Mouse (Mus musculus): ENCODE measurements at regions not wholly inside any gene's neighbourhood (a gene's known extent, or its start where the extent isn't known, plus 50 kb on each side); places are given as distances from the start of the nearest gene placed in this dataset.

GRCm38 (mm10) chr3:121600841-121601240, 68.6 kb upstream of the Slc44a3 start:
- Histone ChIP-seq H3K4me2 (no peak overlapping the region), H3K36me3 (no peaks in the 10 kb centered on the region), H3K27ac (no peak overlapping the region), H3K4me1 (replicated peaks) (no peaks in the 10 kb centered on the region), H3K9ac (no peak overlapping the region), H3K9me3 (replicated peaks) (no peaks in the 10 kb centered on the region), H3K4me3 (replicated peaks) (no peak overlapping the region), H3K27me3 (no peaks in the 10 kb centered on the region)
- 49% methylated on average over 10 of the region's 10 CpGs for WGBS (ENCODE audit: insufficient replicate concordance)
- ATAC-seq (ENCODE audit: low read depth) (no peak), DNase-seq (no peak)

GRCm38 (mm10) chr3:121600388-121600787, 68.2 kb upstream of the Slc44a3 start:
- no peak overlapping the region for H3K9ac ChIP-seq
- H3K4me3 ChIP-seq (replicated peaks), result no peak overlapping the region
- WGBS (ENCODE audit: insufficient replicate concordance), result 74% methylated on average over 4 of the region's 4 CpGs
- no peak for ATAC-seq (ENCODE audit: low read depth)
- H3K4me2 ChIP-seq, result no peak overlapping the region
- no peaks in the 10 kb centered on the region for H3K36me3 ChIP-seq
- H3K27ac ChIP-seq, result no peak overlapping the region
- no peak for DNase-seq
- H3K9me3 ChIP-seq (replicated peaks), result no peaks in the 10 kb centered on the region
- no peaks in the 10 kb centered on the region for H3K4me1 ChIP-seq (replicated peaks)
- H3K27me3 ChIP-seq, result no peaks in the 10 kb centered on the region

GRCm38 (mm10) chr3:121597988-121598387, 65.8 kb upstream of the Slc44a3 start:
- DNase-seq (no peak), ATAC-seq (ENCODE audit: low read depth) (no peak)
- Histone ChIP-seq H3K4me1 (replicated peaks) (0 out of 2 replicates have a peak, but pooled peaks cover 5% of the 10 kb centered on the region), H3K4me3 (replicated peaks) (no peak overlapping the region), H3K9ac (no peak overlapping the region), H3K4me2 (no peak overlapping the region), H3K27ac (no peak overlapping the region), H3K9me3 (replicated peaks) (no peaks in the 10 kb centered on the region), H3K27me3 (no peaks in the 10 kb centered on the region), H3K36me3 (no peaks in the 10 kb centered on the region)
- WGBS (ENCODE audit: insufficient replicate concordance), result 76% methylated on average over 4 of the region's 4 CpGs

- H3K9me3 ChIP-seq (replicated peaks), result no peaks in the 10 kb centered on the region
Observed at GRCm38 (mm10) chr3:121597203-121597602, 65.0 kb upstream of the Slc44a3 start.

GRCm38 (mm10) chr3:121594580-121594979, 62.4 kb upstream of the Slc44a3 start:
- Histone ChIP-seq H3K4me2 (no peak overlapping the region), H3K9ac (no peak overlapping the region), H3K27ac (no peak overlapping the region), H3K36me3 (no peaks in the 10 kb centered on the region), H3K27me3 (no peaks in the 10 kb centered on the region), H3K4me1 (replicated peaks) (0 out of 2 replicates have a peak, but pooled peaks cover 5% of the 10 kb centered on the region), H3K9me3 (replicated peaks) (no peaks in the 10 kb centered on the region), H3K4me3 (replicated peaks) (no peak overlapping the region)
- ATAC-seq (ENCODE audit: low read depth) (no peak), DNase-seq (no peak)
- WGBS (ENCODE audit: insufficient replicate concordance), result 44% methylated on average over 4 of the region's 4 CpGs

More at GRCm38 (mm10) chr3:121597203-121597602, 65.0 kb upstream of the Slc44a3 start:
- 47% methylated on average over 5 of the region's 5 CpGs for WGBS (ENCODE audit: insufficient replicate concordance)
- ATAC-seq (ENCODE audit: low read depth), result 0 out of 2 replicates have a peak, but pooled peaks have one; percentile 29
- H3K27ac ChIP-seq, result no peak overlapping the region
- no peak overlapping the region for H3K9ac ChIP-seq
- no peaks in the 10 kb centered on the region for H3K27me3 ChIP-seq
- DNase-seq, result no peak
- no peaks in the 10 kb centered on the region for H3K36me3 ChIP-seq
- H3K4me2 ChIP-seq, result no peak overlapping the region
- 0 out of 2 replicates have a peak, but pooled peaks cover 5% of the 10 kb centered on the region for H3K4me1 ChIP-seq (replicated peaks)
- H3K4me3 ChIP-seq (replicated peaks), result no peak overlapping the region

GRCm38 (mm10) chr3:121593598-121594117, 61.5 kb upstream of the Slc44a3 start:
- H3K9me3 ChIP-seq (replicated peaks), result no peaks in the 10 kb centered on the region
- ATAC-seq (ENCODE audit: low read depth) (no peak), DNase-seq (no peak)
- WGBS (ENCODE audit: insufficient replicate concordance), result 43% methylated on average over 8 of the region's 8 CpGs
- no peaks in the 10 kb centered on the region for H3K36me3 ChIP-seq
- no peak overlapping the region for H3K9ac ChIP-seq
- no peak overlapping the region for H3K4me2 ChIP-seq
- H3K27me3 ChIP-seq, result no peaks in the 10 kb centered on the region
- H3K4me3 ChIP-seq (replicated peaks), result no peak overlapping the region
- 0 out of 2 replicates have a peak, but pooled peaks cover 5% of the 10 kb centered on the region for H3K4me1 ChIP-seq (replicated peaks)
- no peak overlapping the region for H3K27ac ChIP-seq

GRCm38 (mm10) chr3:121593143-121593542, 60.9 kb upstream of the Slc44a3 start:
- Histone ChIP-seq H3K27me3 (no peaks in the 10 kb centered on the region), H3K4me2 (no peak overlapping the region), H3K36me3 (no peaks in the 10 kb centered on the region), H3K4me1 (replicated peaks) (0 out of 2 replicates have a peak, but pooled peaks cover 5% of the 10 kb centered on the region), H3K9ac (no peak overlapping the region), H3K9me3 (replicated peaks) (no peaks in the 10 kb centered on the region), H3K27ac (no peak overlapping the region), H3K4me3 (replicated peaks) (no peak overlapping the region)
- WGBS (ENCODE audit: insufficient replicate concordance), result 17% methylated on average over 4 of the region's 4 CpGs
- no peak for DNase-seq
- no peak for ATAC-seq (ENCODE audit: low read depth)

- Histone ChIP-seq H3K4me1 (replicated peaks) (0 out of 2 replicates have a peak, but pooled peaks cover under 1% of the 10 kb centered on the region), H3K27ac (no peak overlapping the region), H3K36me3 (no peaks in the 10 kb centered on the region), H3K9ac (no peak overlapping the region), H3K9me3 (replicated peaks) (no peaks in the 10 kb centered on the region), H3K27me3 (no peaks in the 10 kb centered on the region), H3K4me3 (replicated peaks) (no peak overlapping the region), H3K4me2 (no peak overlapping the region)
- DNase-seq (no peak), ATAC-seq (ENCODE audit: low read depth) (no peak)
- 78% methylated on average over 9 of the region's 9 CpGs for WGBS (ENCODE audit: insufficient replicate concordance)
Observed at GRCm38 (mm10) chr3:121589494-121589885, 57.3 kb upstream of the Slc44a3 start.

GRCm38 (mm10) chr3:121588737-121589493, 56.7 kb upstream of the Slc44a3 start:
- no peak for ATAC-seq (ENCODE audit: low read depth)
- DNase-seq, result no peak
- no peak overlapping the region for H3K4me3 ChIP-seq (replicated peaks)
- H3K27me3 ChIP-seq, result no peaks in the 10 kb centered on the region
- H3K9me3 ChIP-seq (replicated peaks), result no peaks in the 10 kb centered on the region
- no peak overlapping the region for H3K4me2 ChIP-seq
- H3K4me1 ChIP-seq (replicated peaks), result no peaks in the 10 kb centered on the region
- H3K36me3 ChIP-seq, result no peaks in the 10 kb centered on the region
- 35% methylated on average over 14 of the region's 14 CpGs for WGBS (ENCODE audit: insufficient replicate concordance)
- no peak overlapping the region for H3K9ac ChIP-seq
- no peak overlapping the region for H3K27ac ChIP-seq

GRCm38 (mm10) chr3:121585306-121585705, 53.1 kb upstream of the Slc44a3 start:
- ATAC-seq (ENCODE audit: low read depth), result no peak
- H3K4me2 ChIP-seq, result no peak overlapping the region

GRCm38 (mm10) chr3:121584736-121585151, 52.5 kb upstream of the Slc44a3 start:
- no peaks in the 10 kb centered on the region for H3K4me1 ChIP-seq (replicated peaks)
- no peak overlapping the region for H3K27ac ChIP-seq
- no peaks in the 10 kb centered on the region for H3K9me3 ChIP-seq (replicated peaks)
- 63% methylated on average over 5 of the region's 5 CpGs for WGBS (ENCODE audit: insufficient replicate concordance)
- H3K4me2 ChIP-seq, result no peak overlapping the region
- H3K9ac ChIP-seq, result no peak overlapping the region
- DNase-seq (no peak), ATAC-seq (ENCODE audit: low read depth) (no peak)
- no peak overlapping the region for H3K4me3 ChIP-seq (replicated peaks)
- no peaks in the 10 kb centered on the region for H3K27me3 ChIP-seq
- H3K36me3 ChIP-seq, result no peaks in the 10 kb centered on the region

More at GRCm38 (mm10) chr3:121585306-121585705, 53.1 kb upstream of the Slc44a3 start:
- no peak for DNase-seq
- Histone ChIP-seq H3K9ac (no peak overlapping the region), H3K36me3 (no peaks in the 10 kb centered on the region), H3K4me3 (replicated peaks) (no peak overlapping the region), H3K27ac (no peak overlapping the region), H3K27me3 (no peaks in the 10 kb centered on the region), H3K9me3 (replicated peaks) (no peaks in the 10 kb centered on the region), H3K4me1 (replicated peaks) (no peaks in the 10 kb centered on the region)
- WGBS (ENCODE audit: insufficient replicate concordance), result 78% methylated on average over 5 of the region's 5 CpGs

GRCm38 (mm10) chr3:121584317-121584716, 52.1 kb upstream of the Slc44a3 start:
- no peaks in the 10 kb centered on the region for H3K9me3 ChIP-seq (replicated peaks)
- DNase-seq (no peak), ATAC-seq (ENCODE audit: low read depth) (no peak)
- H3K27me3 ChIP-seq, result no peaks in the 10 kb centered on the region
- H3K9ac ChIP-seq, result no peak overlapping the region
- no peaks in the 10 kb centered on the region for H3K4me1 ChIP-seq (replicated peaks)
- H3K27ac ChIP-seq, result no peak overlapping the region
- no peak overlapping the region for H3K4me2 ChIP-seq
- H3K36me3 ChIP-seq, result no peaks in the 10 kb centered on the region
- H3K4me3 ChIP-seq (replicated peaks), result no peak overlapping the region

Data from liver, embryonic 13.5 days (tissue).